Mouse (Mus musculus) intestine, embryonic 14.5 days (tissue): ENCODE measurements at regions not wholly inside any gene's neighbourhood (a gene's known extent, or its start where the extent isn't known, plus 50 kb on each side); places are given as distances from the start of the nearest gene placed in this dataset.

Source experiments
- ATAC-seq: fragments of 200-750 bp; cut with Nextera tagmentation; replicated peaks from 2 replicates; pipeline ENCODE4 v1.8.0; 2017; ENCODE audit warnings: low read depth, moderate number of reproducible peaks, moderate TSS enrichment, moderate library complexity; ENCODE audit not compliant: low FRiP score, low TSS enrichment
- DNase-seq: peaks from one replicate; pipeline ENCODE4 v3.0.0-alpha.2; 2018; ENCODE audit warnings: low spot score
- H3K27ac ChIP-seq: fragments of 300-500 bp; sonication (generic); 2 replicates; pipeline ENCODE4 v1.5.1; 2014; ENCODE audit warnings: low read depth, mild to moderate bottlenecking, control low read depth
- H3K27me3 ChIP-seq: fragments of 300-500 bp; sonication (generic); replicated peaks from 2 replicates; pipeline ENCODE4 v1.6.1; 2014; ENCODE audit warnings: low read length, control low read depth; ENCODE audit not compliant: control insufficient read depth, insufficient read depth
- H3K36me3 ChIP-seq: fragments of 300-500 bp; sonication (generic); 2 replicates; pipeline ENCODE4 v1.6.1; 2014; ENCODE audit warnings: low read length, control low read depth; ENCODE audit not compliant: control insufficient read depth, insufficient read depth
- H3K4me1 ChIP-seq: fragments of 300-500 bp; sonication (generic); replicated peaks from 2 replicates; pipeline ENCODE4 v1.6.1; 2014; ENCODE audit warnings: low read length, control low read depth, mixed read lengths; ENCODE audit not compliant: control insufficient read depth, insufficient read depth
- H3K4me2 ChIP-seq: fragments of 300-500 bp; sonication (generic); 2 replicates; pipeline ENCODE4 v1.6.1; 2014; ENCODE audit warnings: low read length
- H3K4me3 ChIP-seq: fragments of 300-500 bp; sonication (generic); 2 replicates; pipeline ENCODE4 v1.5.1; 2014; ENCODE audit warnings: low read depth, low read length, control low read depth, mixed read lengths
- H3K9ac ChIP-seq: fragments of 300-500 bp; sonication (generic); 2 replicates; pipeline ENCODE4 v1.6.1; 2014; ENCODE audit warnings: mild to moderate bottlenecking, low read length
- H3K9me3 ChIP-seq: fragments of 300-500 bp; sonication (generic); 2 replicates; pipeline ENCODE4 v1.6.1; 2016; ENCODE audit warnings: low read length, control low read depth; ENCODE audit not compliant: control insufficient read depth
- WGBS: fragments of 180-500 bp; shearing (Covaris S2); extraction: QIAGEN DNeasy Blood & Tissue Kit; methylation state at CpG from one replicate; pipeline ENCODE4 v1.1.7; 2014; 5-methylcytosine and 5-hydroxymethylcytosine counted together

GRCm38 (mm10) chr1:186572651-186573050 lies 133.1 kb downstream of the Tgfb2 start:
- 93% methylated on average over 8 of the region's 8 CpGs for WGBS
- Histone ChIP-seq H3K4me1 (no peaks in the 10 kb centered on the region), H3K27me3 (no peaks in the 10 kb centered on the region), H3K27ac (no peak overlapping the region), H3K4me2 (no peak overlapping the region), H3K4me3 (no peak overlapping the region), H3K36me3 (no peaks in the 10 kb centered on the region), H3K9ac (no peak overlapping the region), H3K9me3 (no peaks in the 10 kb centered on the region)
- DNase-seq (no peak), ATAC-seq (no peak)

GRCm38 (mm10) chr1:186572092-186572491 lies 133.7 kb downstream of the Tgfb2 start:
- no peaks in the 10 kb centered on the region for H3K36me3 ChIP-seq
- no peak for DNase-seq
- no peaks in the 10 kb centered on the region for H3K27me3 ChIP-seq
- no peaks in the 10 kb centered on the region for H3K4me1 ChIP-seq
- no peak for ATAC-seq
- H3K9me3 ChIP-seq, result no peaks in the 10 kb centered on the region
- no peak overlapping the region for H3K27ac ChIP-seq
- no peak overlapping the region for H3K4me3 ChIP-seq
- no peak overlapping the region for H3K9ac ChIP-seq
- no peak overlapping the region for H3K4me2 ChIP-seq
- 53% methylated on average over 4 of the region's 4 CpGs for WGBS

- DNase-seq, result no peak
- Histone ChIP-seq H3K4me3 (no peak overlapping the region), H3K4me1 (no peaks in the 10 kb centered on the region), H3K9ac (no peak overlapping the region), H3K36me3 (no peaks in the 10 kb centered on the region), H3K9me3 (no peaks in the 10 kb centered on the region), H3K27me3 (no peaks in the 10 kb centered on the region), H3K4me2 (no peak overlapping the region), H3K27ac (no peak overlapping the region)
- 86% methylated on average over 4 of the region's 4 CpGs for WGBS
- no peak for ATAC-seq
These were observed 137.3 kb downstream of the Tgfb2 start for GRCm38 (mm10) chr1:186568496-186568895.

- 39% methylated on average over 6 of the region's 6 CpGs for WGBS
These were observed 137.7 kb downstream of the Tgfb2 start for GRCm38 (mm10) chr1:186568076-186568475.

GRCm38 (mm10) chr1:186567136-186567826 lies 138.5 kb downstream of the Tgfb2 start:
- H3K4me2 ChIP-seq, result peak overlapping the region; percentile 24; the same call in 1 of the 2 replicates
- ATAC-seq (no peak), DNase-seq (no peak)
- no peak overlapping the region for H3K27ac ChIP-seq
- no peaks in the 10 kb centered on the region for H3K27me3 ChIP-seq
- H3K4me1 ChIP-seq, result no peaks in the 10 kb centered on the region
- H3K9ac ChIP-seq, result no peak overlapping the region
- H3K4me3 ChIP-seq, result no peak overlapping the region
- H3K9me3 ChIP-seq, result no peaks in the 10 kb centered on the region
- 22% methylated on average over 15 of the region's 15 CpGs for WGBS
- H3K36me3 ChIP-seq, result no peaks in the 10 kb centered on the region

More at GRCm38 (mm10) chr1:186568076-186568475, 137.7 kb downstream of the Tgfb2 start:
- H3K9me3 ChIP-seq, result no peaks in the 10 kb centered on the region
- no peak overlapping the region for H3K9ac ChIP-seq
- no peak overlapping the region for H3K4me2 ChIP-seq
- no peak overlapping the region for H3K4me3 ChIP-seq
- no peaks in the 10 kb centered on the region for H3K36me3 ChIP-seq
- H3K27me3 ChIP-seq, result no peaks in the 10 kb centered on the region
- no peak for ATAC-seq
- no peaks in the 10 kb centered on the region for H3K4me1 ChIP-seq
- no peak overlapping the region for H3K27ac ChIP-seq
- no peak for DNase-seq

GRCm38 (mm10) chr1:186562027-186562426 lies 143.8 kb downstream of the Tgfb2 start:
- no peaks in the 10 kb centered on the region for H3K27me3 ChIP-seq
- DNase-seq (no peak), ATAC-seq (no peak)
- no peak overlapping the region for H3K9ac ChIP-seq
- 78% methylated on average over 3 of the region's 3 CpGs for WGBS
- no peak overlapping the region for H3K27ac ChIP-seq
- no peaks in the 10 kb centered on the region for H3K9me3 ChIP-seq
- H3K4me1 ChIP-seq, result no peaks in the 10 kb centered on the region
- no peak overlapping the region for H3K4me3 ChIP-seq
- no peaks in the 10 kb centered on the region for H3K36me3 ChIP-seq
- H3K4me2 ChIP-seq, result no peak overlapping the region

- no peak overlapping the region for H3K4me3 ChIP-seq
- H3K4me2 ChIP-seq, result no peak overlapping the region
- WGBS, result 40% methylated on average over 6 of the region's 6 CpGs
- ATAC-seq (no peak), DNase-seq (no peak)
- H3K27me3 ChIP-seq, result no peaks in the 10 kb centered on the region
- no peaks in the 10 kb centered on the region for H3K36me3 ChIP-seq
- H3K9ac ChIP-seq, result no peak overlapping the region
- no peak overlapping the region for H3K27ac ChIP-seq
- H3K9me3 ChIP-seq, result no peaks in the 10 kb centered on the region
- no peaks in the 10 kb centered on the region; the same call in 1 of the 2 replicates for H3K4me1 ChIP-seq
These were observed 150.3 kb downstream of the Tgfb2 start for GRCm38 (mm10) chr1:186555441-186555975.

- Histone ChIP-seq H3K9me3 (no peaks in the 10 kb centered on the region), H3K4me2 (no peak overlapping the region), H3K4me1 (no peaks in the 10 kb centered on the region; the same call in 1 of the 2 replicates), H3K27me3 (no peaks in the 10 kb centered on the region), H3K27ac (no peak overlapping the region), H3K4me3 (no peak overlapping the region), H3K9ac (no peak overlapping the region), H3K36me3 (no peaks in the 10 kb centered on the region)
- no peak for DNase-seq
- no peak for ATAC-seq
- 66% methylated on average over 7 of the region's 7 CpGs for WGBS
These were observed 151.2 kb downstream of the Tgfb2 start for GRCm38 (mm10) chr1:186554520-186555010.

GRCm38 (mm10) chr1:186552689-186553088 lies 153.1 kb downstream of the Tgfb2 start:
- H3K27ac ChIP-seq, result no peak overlapping the region
- no peaks in the 10 kb centered on the region for H3K9me3 ChIP-seq
- no peaks in the 10 kb centered on the region for H3K27me3 ChIP-seq
- H3K4me3 ChIP-seq, result no peak overlapping the region
- ATAC-seq (no peak), DNase-seq (no peak)
- H3K4me1 ChIP-seq, result no peaks in the 10 kb centered on the region; the same call in 1 of the 2 replicates
- WGBS, result 86% methylated on average over 7 of the region's 7 CpGs
- no peak overlapping the region for H3K9ac ChIP-seq
- no peak overlapping the region for H3K4me2 ChIP-seq
- no peaks in the 10 kb centered on the region for H3K36me3 ChIP-seq
